Mouse (Mus musculus) CD4-positive, CD25-positive, alpha-beta regulatory T cell, adult 4 months (primary cell): Measurements from ENCODE around the gene Gm10681. TPM values are rescaled to one million over a fixed set of nuclear protein-coding genes. Genes with fewer than 3 reads are reported as not detected.
"Not testable (repeated sequence)": the region's sequence is repeated elsewhere in the genome, so short reads cannot be mapped to it uniquely, and the experiment has no call there.

ENCODE experiments used
- ATAC-seq: one replicate; pipeline ENCODE4 v1.8.0; 2017
- polyA plus RNA-seq, 2 experiments: library from polyadenylated mRNA; unstranded; fragments of 100-300 nt; shearing (Covaris generic); gene quantifications; one replicate each; pipeline ENCODE4 v1.2.1; 2017

Gm10681 gene
- polyA plus RNA-seq, 2 experiments from 2014 or later, result not detected

- not testable (repeated sequence) for ATAC-seq
Measured at GRCm38 (mm10) chr3:98507229-98507628, 81.4 kb downstream of the Gm10681 start.

Other genes starting within 250 kb of the Gm10681 start
- gene Phgdh, start 248.8 kb downstream of the Gm10681 start, polyA plus RNA-seq, result 100 to 1,000 TPM in 1 of 2 experiments, 10 to 100 TPM in 1; 98.0 to 189 TPM
- not detected for gene Zfp697, start 206.3 kb downstream of the Gm10681 start, polyA plus RNA-seq
- gene Gm4450, start 131.7 kb downstream of the Gm10681 start, polyA plus RNA-seq, result not detected
- gene Hsd3b4, start 78.3 kb downstream of the Gm10681 start, polyA plus RNA-seq, result not detected
- gene Hsd3b5, start 41.4 kb upstream of the Gm10681 start, polyA plus RNA-seq, result not detected
- gene Hsd3b2, start 135.7 kb upstream of the Gm10681 start, polyA plus RNA-seq, result not detected
- under 1 TPM in 1 of 2 experiments, not detected in 1; 0.11 TPM for gene Hsd3b3, start 174.3 kb upstream of the Gm10681 start, polyA plus RNA-seq
- not detected for gene Hsd3b6, start 225.6 kb upstream of the Gm10681 start, polyA plus RNA-seq